Mouse (Mus musculus): ENCODE results near the gene Dmrtb1. TPM values are rescaled to one million over a fixed set of nuclear protein-coding genes. Genes with fewer than 3 reads are reported as not detected.

Gene Dmrtb1
- polyA plus RNA-seq, 1 experiment from 2014 or later = 11.6 TPM

DNA sequence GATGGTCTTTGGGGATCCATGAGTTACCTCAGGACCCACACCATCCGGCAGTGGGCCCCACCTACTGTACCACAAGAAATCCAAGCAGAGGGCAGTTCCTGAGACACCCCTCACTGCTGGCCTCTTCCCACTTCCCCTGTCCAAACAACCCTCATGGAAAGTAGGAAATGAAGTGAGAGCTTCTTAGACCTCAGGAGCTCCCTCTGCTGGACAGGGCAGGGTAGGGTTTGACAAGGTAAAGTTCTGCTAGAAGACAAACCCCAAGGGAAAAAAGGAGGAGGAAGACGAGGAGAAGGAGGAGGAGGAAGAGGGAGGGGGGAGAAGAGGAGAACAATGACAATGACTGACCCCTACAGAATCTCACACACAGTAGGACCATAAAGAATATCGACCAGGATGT lies 46.4 kb downstream of the Dmrtb1 start:
- no peaks in the 10 kb centered on the region for H3K9me3 ChIP-seq (ENCODE audit: control insufficient read depth, low read length)
- no peak overlapping the region for H3K4me3 ChIP-seq (ENCODE audit: low read depth, low read length)
- no peak overlapping the region for H3K9ac ChIP-seq (ENCODE audit: low read length)
- WGBS = 62% methylated on average over 3 of the region's 3 CpGs
- H3K27me3 ChIP-seq (ENCODE audit: control insufficient read depth, insufficient read depth, low read length) = no peaks in the 10 kb centered on the region
- H3K27ac ChIP-seq (ENCODE audit: low read depth, low read length) = no peak overlapping the region
- ATAC-seq (ENCODE audit: low FRiP score) (no peak), DNase-seq (ENCODE audit: low spot score, missing footprints) (no peak)
- H3K36me3 ChIP-seq (ENCODE audit: control insufficient read depth, insufficient read depth, low read length) = no peaks in the 10 kb centered on the region
- no peak overlapping the region for H3K4me2 ChIP-seq
- H3K4me1 ChIP-seq (ENCODE audit: control insufficient read depth, insufficient read depth, low read length) = no peaks in the 10 kb centered on the region

DNA sequence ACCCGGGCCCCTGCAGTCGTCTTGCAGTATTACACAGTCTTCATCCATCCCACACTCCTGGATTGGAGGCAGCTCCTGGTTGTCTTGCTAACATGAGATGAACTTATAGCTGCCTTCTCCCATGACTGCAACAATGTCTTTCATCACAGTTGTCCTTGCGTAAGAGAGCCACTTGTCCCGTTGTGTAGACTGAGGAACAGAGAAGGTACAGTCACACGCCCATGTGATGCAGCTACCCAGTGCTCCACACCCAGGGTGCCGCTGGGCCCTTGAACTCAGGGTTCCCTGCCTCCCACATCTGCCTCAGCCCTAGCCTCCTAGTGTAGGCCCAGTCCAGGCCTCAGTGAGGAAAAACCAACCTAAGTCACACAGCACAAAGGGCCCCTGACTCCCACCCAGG lies 47.9 kb downstream of the Dmrtb1 start:
- H3K4me1 ChIP-seq (ENCODE audit: control insufficient read depth, insufficient read depth, low read length) = no peaks in the 10 kb centered on the region
- H3K27ac ChIP-seq (ENCODE audit: low read depth, low read length) = no peak overlapping the region
- WGBS = 72% methylated on average over 6 of the region's 6 CpGs
- no peak for DNase-seq (ENCODE audit: low spot score, missing footprints)
- H3K4me3 ChIP-seq (ENCODE audit: low read depth, low read length) = no peak overlapping the region
- no peak overlapping the region for H3K9ac ChIP-seq (ENCODE audit: low read length)
- H3K4me2 ChIP-seq = no peak overlapping the region
- no peak for ATAC-seq (ENCODE audit: low FRiP score)
- H3K27me3 ChIP-seq (ENCODE audit: control insufficient read depth, insufficient read depth, low read length) = no peaks in the 10 kb centered on the region
- no peaks in the 10 kb centered on the region for H3K36me3 ChIP-seq (ENCODE audit: control insufficient read depth, insufficient read depth, low read length)
- H3K9me3 ChIP-seq (ENCODE audit: control insufficient read depth, low read length) = no peaks in the 10 kb centered on the region

DNA sequence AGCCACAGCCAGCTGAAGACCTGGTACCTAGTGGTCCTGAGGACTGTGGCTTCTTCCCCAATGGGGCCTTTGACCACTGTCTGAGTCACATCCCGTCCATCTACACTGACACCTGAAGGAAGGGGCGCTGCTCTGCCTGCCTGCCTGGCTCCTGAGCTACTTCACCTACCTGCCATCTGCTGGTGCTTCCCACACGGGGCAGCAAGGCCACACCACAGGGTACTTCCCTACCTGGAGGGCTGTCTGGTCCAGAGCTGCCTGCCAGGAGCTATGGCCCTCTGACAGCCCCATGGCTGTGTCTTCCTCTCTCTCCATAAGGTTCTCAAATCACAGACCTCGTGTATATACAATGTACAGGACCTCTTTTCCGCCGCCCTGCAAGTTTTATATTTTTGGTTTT lies 49.4 kb downstream of the Dmrtb1 start:
- Histone ChIP-seq H3K4me3 (ENCODE audit: low read depth, low read length) (no peak overlapping the region), H3K9ac (ENCODE audit: low read length) (no peak overlapping the region), H3K4me2 (no peak overlapping the region), H3K9me3 (ENCODE audit: control insufficient read depth, low read length) (no peaks in the 10 kb centered on the region), H3K4me1 (ENCODE audit: control insufficient read depth, insufficient read depth, low read length) (no peaks in the 10 kb centered on the region), H3K27me3 (ENCODE audit: control insufficient read depth, insufficient read depth, low read length) (no peaks in the 10 kb centered on the region), H3K36me3 (ENCODE audit: control insufficient read depth, insufficient read depth, low read length) (no peaks in the 10 kb centered on the region), H3K27ac (ENCODE audit: low read depth, low read length) (no peak overlapping the region)
- 79% methylated on average over 6 of the region's 6 CpGs for WGBS
- ATAC-seq (ENCODE audit: low FRiP score) (no peak), DNase-seq (ENCODE audit: low spot score, missing footprints) (no peak)

DNA sequence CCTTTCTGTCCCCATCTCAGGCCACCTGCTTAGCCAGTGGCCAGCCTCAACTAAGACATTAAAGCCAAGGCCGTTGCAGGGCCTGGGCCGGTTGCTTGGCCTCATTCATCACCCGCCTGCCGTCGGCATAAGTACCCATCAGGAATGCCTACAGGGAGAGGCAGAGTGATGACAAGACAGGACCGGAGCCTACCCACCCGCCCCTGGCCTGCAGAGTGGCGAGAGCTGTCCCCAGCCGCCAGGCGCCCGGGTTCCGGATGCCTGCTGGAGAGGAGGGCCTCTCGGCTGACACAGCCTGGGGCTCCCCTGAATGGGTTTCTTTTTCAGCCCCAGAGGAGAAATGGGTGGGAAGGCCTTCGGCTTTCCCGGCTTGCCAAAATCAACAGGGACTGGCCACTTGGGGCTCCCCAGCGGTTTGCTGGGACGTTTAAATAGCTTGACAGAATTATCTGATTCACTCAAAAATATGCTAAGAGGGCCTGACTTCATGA lies 55.1 kb downstream of the Dmrtb1 start:
- H3K4me2 ChIP-seq = no peak overlapping the region
- DNase-seq (ENCODE audit: low spot score, missing footprints) (no peak), ATAC-seq (ENCODE audit: low FRiP score) (no peak)
- WGBS = 81% methylated on average over 17 of the region's 17 CpGs
- no peaks in the 10 kb centered on the region for H3K36me3 ChIP-seq (ENCODE audit: control insufficient read depth, insufficient read depth, low read length)
- no peak overlapping the region for H3K27ac ChIP-seq (ENCODE audit: low read depth, low read length)
- H3K4me1 ChIP-seq (ENCODE audit: control insufficient read depth, insufficient read depth, low read length) = no peaks in the 10 kb centered on the region
- no peaks in the 10 kb centered on the region for H3K27me3 ChIP-seq (ENCODE audit: control insufficient read depth, insufficient read depth, low read length)
- no peak overlapping the region for H3K4me3 ChIP-seq (ENCODE audit: low read depth, low read length)
- no peak overlapping the region for H3K9ac ChIP-seq (ENCODE audit: low read length)
- H3K9me3 ChIP-seq (ENCODE audit: control insufficient read depth, low read length) = no peaks in the 10 kb centered on the region

DNA sequence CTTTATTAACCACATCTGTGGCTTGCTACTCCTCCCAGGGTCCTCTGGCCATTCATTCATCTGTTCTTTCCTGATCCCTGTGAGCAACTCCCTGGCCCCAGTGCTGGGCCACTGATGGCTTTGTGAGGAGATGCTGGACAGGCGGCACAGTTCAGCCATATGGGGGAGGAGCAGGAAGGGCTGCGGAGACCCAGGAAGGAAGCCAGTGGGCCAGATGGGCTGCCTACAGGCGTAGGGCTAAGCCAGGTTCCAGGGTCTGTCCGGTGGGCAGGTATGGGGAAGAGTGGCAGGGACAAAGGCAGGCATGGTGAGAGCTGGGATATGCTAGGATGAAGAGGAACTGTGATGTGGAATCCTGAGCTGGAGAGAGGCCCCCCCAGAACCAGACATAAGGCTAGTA lies 55.8 kb downstream of the Dmrtb1 start:
- no peaks in the 10 kb centered on the region for H3K4me1 ChIP-seq (ENCODE audit: control insufficient read depth, insufficient read depth, low read length)
- no peaks in the 10 kb centered on the region for H3K36me3 ChIP-seq (ENCODE audit: control insufficient read depth, insufficient read depth, low read length)
- no peak overlapping the region for H3K4me3 ChIP-seq (ENCODE audit: low read depth, low read length)
- H3K27me3 ChIP-seq (ENCODE audit: control insufficient read depth, insufficient read depth, low read length) = no peaks in the 10 kb centered on the region
- no peak overlapping the region for H3K27ac ChIP-seq (ENCODE audit: low read depth, low read length)
- no peaks in the 10 kb centered on the region for H3K9me3 ChIP-seq (ENCODE audit: control insufficient read depth, low read length)
- DNase-seq (ENCODE audit: low spot score, missing footprints) (no peak), ATAC-seq (ENCODE audit: low FRiP score) (no peak)
- no peak overlapping the region for H3K9ac ChIP-seq (ENCODE audit: low read length)
- 87% methylated on average over 4 of the region's 4 CpGs for WGBS
- no peak overlapping the region for H3K4me2 ChIP-seq

Small RNA genes within 50 kb of the gene (microRNA-seq; reads per million reads assigned to microRNA genes)
- not detected for gene Gm25123

Other genes with a start within 250 kb of the Dmrtb1 start
- 0.55 and 0.97 TPM in 2 replicates for gene Glis1, start 249.6 kb downstream of the Dmrtb1 start, polyA plus RNA-seq (2014; fragmentation: Nextera tagmentation; extraction: Ambion mirVana)
- gene Lrp8, start 118.0 kb upstream of the Dmrtb1 start, polyA plus RNA-seq (2014; fragmentation: Nextera tagmentation; extraction: Ambion mirVana) = 21.3 and 21.4 TPM in 2 replicates
- 268 and 272 TPM in 2 replicates for gene Magoh, start 195.5 kb upstream of the Dmrtb1 start, polyA plus RNA-seq (2014; fragmentation: Nextera tagmentation; extraction: Ambion mirVana)
- 130 and 134 TPM in 2 replicates for gene 0610037L13Rik, start 205.6 kb upstream of the Dmrtb1 start, polyA plus RNA-seq (2014; fragmentation: Nextera tagmentation; extraction: Ambion mirVana)
- 34.2 and 35.5 TPM in 2 replicates for gene Cpt2, start 239.4 kb upstream of the Dmrtb1 start, polyA plus RNA-seq (2014; fragmentation: Nextera tagmentation; extraction: Ambion mirVana)

All from midbrain, embryonic 11.5 days (tissue).